Mouse (Mus musculus) limb, embryonic 12.5 days (tissue): ENCODE data around the gene Gm20683. TPM values are rescaled to one million over a fixed set of nuclear protein-coding genes. Genes with fewer than 3 reads are reported as not detected.

ENCODE experiments used
- ATAC-seq: fragments of 200-750 bp; cut with Nextera tagmentation; 2 replicates; pipeline ENCODE4 v1.8.0; 2017; ENCODE audit warnings: low read depth, moderate TSS enrichment; ENCODE audit not compliant: insufficient number of reproducible peaks, insufficient read depth, low FRiP score, low TSS enrichment
- H3K27ac ChIP-seq: fragments of 300-500 bp; sonication (generic); 2 replicates; pipeline ENCODE4 v1.5.1; 2016; ENCODE audit warnings: mild to moderate bottlenecking, moderate library complexity
- H3K27me3 ChIP-seq: fragments of 300-500 bp; sonication (generic); 2 replicates; pipeline ENCODE4 v1.6.1; 2016; ENCODE audit warnings: mild to moderate bottlenecking, moderate library complexity
- H3K36me3 ChIP-seq: fragments of 300-500 bp; sonication (generic); 2 replicates; pipeline ENCODE4 v1.6.1; 2016; ENCODE audit warnings: mild to moderate bottlenecking, moderate library complexity
- H3K4me1 ChIP-seq: fragments of 300-500 bp; sonication (generic); replicated peaks from 2 replicates; pipeline ENCODE4 v1.6.1; 2016
- H3K4me2 ChIP-seq: fragments of 300-500 bp; sonication (generic); 2 replicates; pipeline ENCODE4 v1.6.1; 2016; ENCODE audit warnings: mild to moderate bottlenecking, moderate library complexity
- H3K4me3 ChIP-seq: fragments of 300-500 bp; sonication (generic); replicated peaks from 2 replicates; pipeline ENCODE4 v1.5.1; 2016; ENCODE audit warnings: mild to moderate bottlenecking
- H3K9ac ChIP-seq: fragments of 300-500 bp; sonication (generic); replicated peaks from 2 replicates; pipeline ENCODE4 v1.6.1; 2016; ENCODE audit warnings: mild to moderate bottlenecking, moderate library complexity
- H3K9me3 ChIP-seq: fragments of 300-500 bp; sonication (generic); 2 replicates; pipeline ENCODE4 v1.6.1; 2016; ENCODE audit warnings: mild to moderate bottlenecking, moderate library complexity
- WGBS: fragments of 180-500 bp; shearing (Covaris S2); methylation state at CpG from one replicate; pipeline ENCODE4 v1.1.7; 2016; 5-methylcytosine and 5-hydroxymethylcytosine counted together
- polyA plus RNA-seq: library from polyadenylated mRNA; unstranded; fragments of >200 nt; fragmentation: Nextera tagmentation; extraction: Ambion mirVana; gene quantifications from 2 replicates; pipeline ENCODE4 v1.2.1, GENCODE M21; 2016

The Gm20683 gene
- polyA plus RNA-seq, 1 experiment from 2014 or later = 1.6 TPM

DNA sequence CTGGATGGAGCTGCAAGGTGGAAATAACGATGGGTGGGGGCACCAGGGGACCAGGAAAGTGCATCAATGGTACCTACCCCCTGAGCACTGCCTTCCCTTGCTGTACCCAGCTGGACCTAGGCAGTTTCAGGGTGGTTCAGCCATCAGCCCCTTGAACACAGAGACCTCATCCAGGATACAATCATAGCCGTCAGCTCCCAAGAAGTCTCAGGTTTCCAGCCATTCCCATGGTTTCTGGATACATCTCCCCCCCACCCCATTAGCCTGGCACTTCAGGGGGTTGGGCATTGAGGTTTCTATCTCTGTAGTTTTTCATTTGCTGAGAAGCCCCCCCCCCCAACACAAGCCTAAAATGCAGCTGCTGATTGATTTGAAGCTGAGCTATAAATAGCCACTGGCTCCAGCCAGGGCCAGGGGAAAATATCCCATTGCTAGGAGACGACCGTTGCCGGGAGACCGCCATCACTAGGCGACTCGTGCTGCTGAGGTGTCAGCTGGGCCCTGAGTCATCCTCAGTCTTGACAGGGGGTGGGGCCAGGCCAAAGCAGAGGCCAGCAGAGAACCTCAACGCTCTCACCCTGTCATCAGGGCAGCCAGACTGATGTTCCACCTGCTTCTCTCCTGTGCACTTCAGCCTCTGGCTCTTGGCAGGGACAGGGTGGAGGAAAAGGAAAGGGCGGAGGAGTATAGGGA, 38.6 kb downstream of the Gm20683 start:
- H3K9me3 ChIP-seq = no peaks in the 10 kb centered on the region
- peaks cover 43% of the 10 kb centered on the region for H3K27me3 ChIP-seq
- no peaks in the 10 kb centered on the region for H3K36me3 ChIP-seq
- H3K4me3 ChIP-seq = no peak overlapping the region
- H3K9ac ChIP-seq = no peak overlapping the region
- H3K4me2 ChIP-seq = no peak overlapping the region
- 15% methylated on average over 10 of the region's 10 CpGs for WGBS
- no peak for ATAC-seq
- H3K27ac ChIP-seq = no peak overlapping the region
- no peaks in the 10 kb centered on the region for H3K4me1 ChIP-seq

DNA sequence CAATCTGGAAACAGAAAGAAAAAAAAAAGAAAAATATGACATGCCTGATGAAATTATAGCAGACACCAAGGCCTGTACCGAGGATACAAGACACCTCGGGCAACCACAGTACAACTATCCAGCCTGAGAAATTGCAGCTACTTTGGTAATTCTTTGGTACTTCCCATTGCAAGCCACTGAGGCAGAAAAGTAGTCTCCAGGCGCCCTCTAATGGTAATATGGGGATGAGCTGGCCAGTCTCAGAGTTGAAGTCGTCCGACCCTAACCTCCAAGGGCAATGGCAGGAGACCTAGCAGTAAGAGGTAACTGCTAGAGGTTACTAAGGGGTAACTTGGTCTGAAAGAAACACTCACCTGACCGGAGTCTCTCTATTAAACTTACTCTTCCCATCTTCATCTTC, 40.5 kb downstream of the Gm20683 start:
- Histone ChIP-seq H3K27me3 (peaks cover 28% of the 10 kb centered on the region), H3K4me2 (no peak overlapping the region), H3K4me1 (peaks cover 10% of the 10 kb centered on the region), H3K36me3 (no peaks in the 10 kb centered on the region), H3K4me3 (no peak overlapping the region), H3K27ac (no peak overlapping the region), H3K9ac (no peak overlapping the region), H3K9me3 (no peaks in the 10 kb centered on the region)
- ATAC-seq = no peak
- 10% methylated on average over 6 of the region's 6 CpGs for WGBS

DNA sequence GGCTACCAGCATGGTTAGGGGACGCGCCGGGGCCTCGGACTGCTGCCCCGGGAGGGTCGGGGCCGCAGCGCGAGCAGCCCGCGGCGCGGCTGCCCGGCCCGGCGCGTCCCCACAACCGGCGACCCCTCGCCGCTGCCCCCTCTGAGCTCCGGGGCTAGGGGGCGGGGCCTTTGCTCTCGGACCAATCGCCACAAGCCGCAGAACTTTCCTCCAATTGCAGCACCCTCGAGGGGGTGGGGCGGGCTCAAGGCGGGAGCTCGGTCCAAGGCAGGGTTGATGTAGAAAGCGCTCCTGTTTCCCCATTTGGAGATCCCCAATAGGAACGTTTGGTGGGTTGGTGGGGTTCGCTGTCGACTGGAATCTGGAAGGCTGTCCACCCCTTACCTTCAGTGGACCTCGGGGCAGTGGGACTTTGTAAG, 44.6 kb downstream of the Gm20683 start, which contains the start of gene Metrn:
Gene Metrn, minus strand, starts transcription at position 186 of the 419 bp plus-strand sequence.
- peak within 1 kb of the TSS; percentile 99 for H3K4me2 ChIP-seq
- WGBS = under 1% methylated on average over 35 of the region's 35 CpGs
- 0 out of 2 replicates have a peak, but pooled peaks cover 10% of the 10 kb centered on the region for H3K36me3 ChIP-seq
- peak within 1 kb of the TSS; percentile 69 for H3K27ac ChIP-seq
- H3K4me3 ChIP-seq = peak within 1 kb of the TSS; percentile 84
- H3K9me3 ChIP-seq = no peaks in the 10 kb centered on the region
- peak; percentile 78 for ATAC-seq
- H3K27me3 ChIP-seq = 0 out of 2 replicates have a peak, but pooled peaks cover 5% of the 10 kb centered on the region
- H3K9ac ChIP-seq = peak within 1 kb of the TSS; percentile 79
- H3K4me1 ChIP-seq = peaks cover 40% of the 10 kb centered on the region

- ATAC-seq = peak; percentile 11; the same call in 1 of the 2 replicates
- H3K4me1 ChIP-seq = peaks cover 44% of the 10 kb centered on the region
- no peaks in the 10 kb centered on the region for H3K9me3 ChIP-seq
- under 1% methylated on average over 37 of the region's 37 CpGs for WGBS
- H3K9ac ChIP-seq = peak overlapping the region; percentile 79
- 0 out of 2 replicates have a peak, but pooled peaks cover 10% of the 10 kb centered on the region for H3K36me3 ChIP-seq
- 0 out of 2 replicates have a peak, but pooled peaks cover 1% of the 10 kb centered on the region for H3K27me3 ChIP-seq
- H3K4me3 ChIP-seq = peak overlapping the region; percentile 84
- H3K27ac ChIP-seq = peak overlapping the region; percentile 69; the same call in 1 of the 2 replicates
- H3K4me2 ChIP-seq = peak overlapping the region; percentile 99
Observed at GRCm38 (mm10) chr17:25796211-25796771, 45.3 kb downstream of the Gm20683 start.

DNA sequence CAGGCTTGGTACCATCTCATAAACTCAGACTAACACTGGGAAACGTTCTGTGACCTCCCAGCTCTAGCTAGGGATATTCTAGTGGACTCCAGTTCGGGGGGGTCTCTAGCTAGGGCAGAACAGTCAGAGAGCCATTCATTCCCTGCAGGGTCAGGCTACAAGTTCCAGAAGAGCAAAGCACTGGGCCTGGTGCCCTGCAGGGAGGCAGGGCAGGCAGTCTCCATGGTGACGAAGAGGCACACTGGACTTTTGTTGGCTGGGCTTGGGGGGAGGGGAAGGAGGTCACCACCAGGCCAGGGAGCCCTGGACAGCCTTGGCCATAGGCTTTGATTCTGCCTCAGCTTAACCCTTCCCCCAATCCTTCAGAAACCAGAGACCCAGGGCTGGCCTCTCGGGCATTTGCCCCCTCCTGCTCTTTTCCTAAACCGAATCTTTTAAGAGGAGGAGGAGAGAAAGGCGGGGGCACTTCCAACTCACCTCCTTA, 45.9 kb downstream of the Gm20683 start, which contains the start of gene AC134908.4:
Gene AC134908.4, minus strand, starts transcription at position 51 of the 484 bp plus-strand sequence.
- peaks cover 50% of the 10 kb centered on the region for H3K4me1 ChIP-seq
- WGBS = 5% methylated on average over 6 of the region's 6 CpGs
- H3K4me2 ChIP-seq = peak within 1 kb of the TSS; percentile 99
- no peaks in the 10 kb centered on the region for H3K9me3 ChIP-seq
- H3K27ac ChIP-seq = peak within 1 kb of the TSS; percentile 69; the same call in 1 of the 2 replicates
- peak within 1 kb of the TSS; percentile 79 for H3K9ac ChIP-seq
- peak within 1 kb of the TSS; percentile 84 for H3K4me3 ChIP-seq
- no peak for ATAC-seq
- H3K27me3 ChIP-seq = no peaks in the 10 kb centered on the region
- 0 out of 2 replicates have a peak, but pooled peaks cover 10% of the 10 kb centered on the region for H3K36me3 ChIP-seq

DNA sequence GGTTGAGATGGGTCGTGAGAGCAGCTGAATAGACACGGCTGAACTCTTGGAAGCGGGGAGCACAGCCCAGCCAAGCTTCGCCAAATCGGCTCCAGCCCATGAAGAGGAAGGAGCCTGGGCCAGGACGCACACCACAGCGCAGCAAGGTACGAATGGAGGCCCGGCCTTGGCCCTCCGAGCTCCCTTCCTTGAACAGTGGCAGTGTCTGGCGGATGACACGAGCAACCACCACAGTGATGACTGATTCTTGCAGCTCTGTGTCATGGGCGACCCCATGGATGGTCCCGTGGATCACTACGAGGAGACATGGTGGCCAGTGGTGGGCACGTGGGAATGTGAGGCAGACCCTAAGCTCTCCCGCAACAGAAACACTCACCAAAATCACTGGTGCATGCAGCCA, 46.6 kb downstream of the Gm20683 start:
- H3K9ac ChIP-seq = peak overlapping the region; percentile 79; the same call in 1 of the 2 replicates
- WGBS = 83% methylated on average over 17 of the region's 17 CpGs

DNA sequence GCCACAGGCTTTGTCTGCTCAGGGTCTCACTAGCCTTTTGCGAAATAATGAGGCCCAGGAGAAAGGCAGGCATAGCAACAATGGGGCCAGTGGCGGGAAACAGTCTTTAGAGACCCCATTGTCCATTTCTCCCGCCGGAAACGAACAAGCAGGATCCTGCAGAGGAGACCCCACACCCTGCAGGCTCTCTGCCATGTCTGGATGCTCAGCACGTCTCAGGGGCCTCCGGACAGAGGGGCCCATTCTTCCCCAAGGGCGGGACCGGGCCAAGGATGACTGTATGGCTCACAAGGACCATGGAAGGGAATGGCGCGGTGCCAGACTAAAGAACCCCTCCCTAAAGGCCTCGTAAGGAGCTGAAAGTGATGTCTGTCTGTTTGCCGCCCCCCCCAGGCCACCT, 47.4 kb downstream of the Gm20683 start:
- Histone ChIP-seq H3K4me3 (no peak overlapping the region), H3K4me2 (no peak overlapping the region), H3K27me3 (no peaks in the 10 kb centered on the region), H3K9me3 (no peaks in the 10 kb centered on the region), H3K27ac (no peak overlapping the region), H3K4me1 (peaks cover 52% of the 10 kb centered on the region), H3K36me3 (peaks cover 17% of the 10 kb centered on the region), H3K9ac (no peak overlapping the region)
- no peak for ATAC-seq
- 83% methylated on average over 13 of the region's 13 CpGs for WGBS

More for the DNA sequence above, 46.6 kb downstream of the Gm20683 start:
- Histone ChIP-seq H3K4me3 (peak overlapping the region; percentile 84), H3K9me3 (no peaks in the 10 kb centered on the region), H3K36me3 (0 out of 2 replicates have a peak, but pooled peaks cover 10% of the 10 kb centered on the region), H3K27ac (0 out of 2 replicates have a peak overlapping the region, but pooled peaks have one; percentile 69), H3K4me2 (peak overlapping the region; percentile 99), H3K4me1 (peaks cover 52% of the 10 kb centered on the region), H3K27me3 (no peaks in the 10 kb centered on the region)
- no peak for ATAC-seq

DNA sequence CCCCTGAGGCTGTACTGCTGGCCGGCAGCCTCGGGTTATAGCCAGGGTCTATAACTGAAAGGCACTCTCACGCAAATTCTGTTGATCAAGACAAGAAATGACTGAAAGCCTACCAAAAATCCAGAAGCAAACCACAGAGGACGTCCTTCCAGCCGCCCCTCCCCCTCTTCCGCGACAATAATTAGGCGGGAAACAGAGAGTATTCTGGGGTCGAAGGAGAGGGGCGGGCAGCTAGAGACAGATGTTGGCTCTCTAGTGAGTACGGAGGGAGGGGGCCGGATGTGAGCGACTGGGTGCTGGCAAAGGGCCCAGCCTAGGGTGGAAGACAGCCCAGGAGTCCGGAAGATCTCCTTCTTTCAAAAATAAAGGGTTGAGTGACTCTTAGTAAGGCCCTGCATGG, 48.9 kb downstream of the Gm20683 start, which contains the start of gene Fam173a:
Gene Fam173a, minus strand, starts transcription at position 287 of the 400 bp plus-strand sequence.
- Histone ChIP-seq H3K36me3 (peaks cover 30% of the 10 kb centered on the region), H3K9ac (peak within 1 kb of the TSS; percentile 81), H3K4me2 (peak within 1 kb of the TSS; percentile 87), H3K27me3 (no peaks in the 10 kb centered on the region), H3K4me1 (peaks cover 52% of the 10 kb centered on the region), H3K27ac (peak within 1 kb of the TSS; percentile 89), H3K9me3 (no peaks in the 10 kb centered on the region), H3K4me3 (peak within 1 kb of the TSS; percentile 80)
- no peak for ATAC-seq
- WGBS = under 1% methylated on average over 14 of the region's 14 CpGs

DNA sequence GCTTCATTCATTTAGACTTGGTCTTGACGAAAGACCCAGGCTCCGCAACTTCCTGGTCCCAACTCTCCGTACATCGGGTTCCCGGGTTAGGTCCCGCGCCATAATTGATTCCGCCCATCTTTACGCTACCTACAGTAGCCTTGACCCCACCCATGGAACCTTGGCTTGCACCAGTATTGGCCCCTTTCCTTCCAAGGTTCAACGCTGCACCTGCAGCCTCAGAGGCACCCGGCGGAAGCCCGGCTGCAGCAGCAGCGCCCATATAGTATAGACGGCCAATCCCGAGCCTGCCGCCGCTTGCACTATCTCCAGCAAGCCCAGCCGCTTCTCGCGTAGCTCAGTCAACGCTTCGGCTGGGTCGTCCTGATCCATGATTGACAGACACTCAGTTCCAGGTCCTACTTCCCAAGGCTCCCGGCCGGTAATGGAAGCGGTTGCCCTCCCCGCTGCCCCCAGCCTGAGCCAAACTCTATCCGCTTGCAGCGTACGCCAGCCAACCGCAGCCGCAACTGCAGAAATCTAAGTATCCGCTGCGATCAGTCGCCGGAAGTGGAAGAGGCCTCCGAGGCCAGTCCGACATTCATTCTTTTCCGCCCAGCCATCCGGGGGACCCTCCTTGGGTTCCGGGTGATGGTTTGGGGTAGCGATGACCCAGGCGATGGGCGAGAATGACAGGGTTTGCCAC, 49.6 kb downstream of the Gm20683 start:
- Histone ChIP-seq H3K9ac (peak overlapping the region; percentile 81), H3K27me3 (no peaks in the 10 kb centered on the region), H3K4me3 (peak overlapping the region; percentile 80), H3K4me2 (peak overlapping the region; percentile 87), H3K9me3 (no peaks in the 10 kb centered on the region), H3K36me3 (peaks cover 36% of the 10 kb centered on the region), H3K27ac (peak overlapping the region; percentile 89), H3K4me1 (peaks cover 47% of the 10 kb centered on the region)
- peak; percentile 13; the same call in 1 of the 2 replicates for ATAC-seq
- under 1% methylated on average over 45 of the region's 45 CpGs for whole genome bisulfite sequencing

DNA sequence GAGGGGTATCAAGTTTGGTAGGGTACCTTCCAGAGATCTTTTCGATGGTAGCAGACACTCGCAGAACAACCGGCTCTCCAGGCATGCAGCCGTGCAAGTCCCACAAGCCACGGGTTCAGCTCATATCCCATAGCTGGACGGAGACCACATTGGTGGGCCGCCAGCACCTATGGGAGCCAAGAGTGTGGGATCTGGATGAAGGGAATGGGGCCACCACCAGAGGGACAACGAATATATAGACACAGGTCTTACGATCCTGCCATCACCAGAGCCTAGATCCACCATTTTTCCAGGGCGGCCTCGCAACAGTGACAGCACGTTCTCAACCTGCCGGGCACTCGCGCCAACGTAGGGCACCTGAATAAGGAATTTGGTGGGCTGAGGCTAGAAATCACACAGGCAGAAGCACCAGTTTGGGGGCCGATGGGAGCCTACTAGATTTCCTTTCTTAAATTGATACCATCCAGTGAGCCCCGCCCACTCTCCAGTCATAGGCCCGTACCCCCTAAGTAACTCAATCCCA, 50.2 kb downstream of the Gm20683 start:
- ATAC-seq = no peak

More for the DNA sequence above, 50.2 kb downstream of the Gm20683 start:
- peak overlapping the region; percentile 87 for H3K4me2 ChIP-seq
- peaks cover 41% of the 10 kb centered on the region for H3K36me3 ChIP-seq
- peaks cover 46% of the 10 kb centered on the region for H3K4me1 ChIP-seq
- 31% methylated on average over 19 of the region's 19 CpGs for WGBS
- peak overlapping the region; percentile 81 for H3K9ac ChIP-seq
- peak overlapping the region; percentile 80 for H3K4me3 ChIP-seq
- H3K9me3 ChIP-seq = no peaks in the 10 kb centered on the region
- H3K27me3 ChIP-seq = no peaks in the 10 kb centered on the region
- peak overlapping the region; percentile 89 for H3K27ac ChIP-seq
